8 mouse cellular contexts compared by ENCODE assay signal in genomic region chr19:5097521-5098362, GRCm38 (mm10). TPM values are rescaled to one million over a fixed set of nuclear protein-coding genes. Genes with fewer than 3 reads are reported as not detected.
A peak's percentile ranks its signal among the peaks of the same experiment; 100 is the strongest.
DNase-seq lines count a peak whose midpoint lies in the region; ATAC-seq and TF ChIP-seq lines count a peak whose summit lies in the region.

No protein-coding gene starts in this region.

- no peak for DNase-seq in kidney, postnatal 14 days
- peak; percentile 36 for DNase-seq in embryo, embryonic 10 days (ENCODE audit: low spot score)
- DNase-seq in midbrain, postnatal 0 days (ENCODE audit: low spot score): peak; percentile 57
- DNase-seq in frontal cortex, postnatal 14 days (ENCODE audit: low spot score in 2 of 2): no peak
- no peak for DNase-seq in lung, postnatal 4 days

- WGBS in kidney, embryonic 14.5 days: 3% methylated on average over 29 of the region's 31 CpGs
- 2% methylated on average over 21 of the region's 31 CpGs for WGBS in hindbrain, embryonic 15.5 days
- WGBS in midbrain, postnatal 0 days: 2% methylated on average over 24 of the region's 31 CpGs

- H3K4me1 ChIP-seq in kidney, embryonic 14.5 days (ENCODE audit: control insufficient read depth, insufficient read depth, low read length): peaks cover 38% of the 10 kb centered on the region
- peaks cover 63% of the 10 kb centered on the region for H3K4me1 ChIP-seq in hindbrain, embryonic 15.5 days (replicated peaks)
- H3K4me1 ChIP-seq in midbrain, postnatal 0 days (ENCODE audit: insufficient read depth, low read length): peaks cover 34% of the 10 kb centered on the region

- ATAC-seq in kidney, embryonic 14.5 days (ENCODE audit: low FRiP score, low TSS enrichment): peak; percentile 15
- peak; percentile 39 for ATAC-seq in hindbrain, embryonic 15.5 days (ENCODE audit: low FRiP score, low read depth)
- ATAC-seq in midbrain, postnatal 0 days (ENCODE audit: low FRiP score): peak; percentile 45
- ATAC-seq in megakaryocyte-erythroid progenitor cell, adult 5-6 weeks (replicated peaks; ENCODE audit: low FRiP score, low TSS enrichment, poor library complexity, severe bottlenecking): no peak

- H3K9me3 ChIP-seq in kidney, embryonic 14.5 days (ENCODE audit: control insufficient read depth, low read length): no peaks in the 10 kb centered on the region
- no peaks in the 10 kb centered on the region for H3K9me3 ChIP-seq in hindbrain, embryonic 15.5 days
- no peaks in the 10 kb centered on the region for H3K9me3 ChIP-seq in midbrain, postnatal 0 days (ENCODE audit: low read length)

- H3K4me2 ChIP-seq in kidney, embryonic 14.5 days (replicated peaks; ENCODE audit: low read depth, low read length): peak overlapping the region; percentile 100
- peak overlapping the region; percentile 87 for H3K4me2 ChIP-seq in hindbrain, embryonic 15.5 days
- H3K4me2 ChIP-seq in midbrain, postnatal 0 days (ENCODE audit: low read depth, low read length, poor library complexity, severe bottlenecking): peak overlapping the region; percentile 72

- H3K27ac ChIP-seq in kidney, embryonic 14.5 days (ENCODE audit: low read depth, low read length): no peak overlapping the region
- peak overlapping the region; percentile 97 for H3K27ac ChIP-seq in hindbrain, embryonic 15.5 days (replicated peaks)
- peak overlapping the region; percentile 97 for H3K27ac ChIP-seq in midbrain, postnatal 0 days (ENCODE audit: low read depth, low read length)

- H3K27me3 ChIP-seq in kidney, embryonic 14.5 days (ENCODE audit: control insufficient read depth, insufficient read depth, low read length): no peaks in the 10 kb centered on the region
- H3K27me3 ChIP-seq in hindbrain, embryonic 15.5 days: no peaks in the 10 kb centered on the region
- no peaks in the 10 kb centered on the region for H3K27me3 ChIP-seq in midbrain, postnatal 0 days (ENCODE audit: insufficient read depth, low read length)

- H3K36me3 ChIP-seq in kidney, embryonic 14.5 days (ENCODE audit: control insufficient read depth, insufficient read depth, low read length): peaks cover 45% of the 10 kb centered on the region
- H3K36me3 ChIP-seq in hindbrain, embryonic 15.5 days: peaks cover 34% of the 10 kb centered on the region
- peaks cover 43% of the 10 kb centered on the region for H3K36me3 ChIP-seq in midbrain, postnatal 0 days (ENCODE audit: insufficient read depth, low read length)

- H3K4me3 ChIP-seq in kidney, embryonic 14.5 days (ENCODE audit: low read length): peak overlapping the region; percentile 65
- H3K4me3 ChIP-seq in hindbrain, embryonic 15.5 days: peak overlapping the region; percentile 91
- H3K4me3 ChIP-seq in midbrain, postnatal 0 days (ENCODE audit: low read depth, low read length): peak overlapping the region; percentile 88

- TF ChIP-seq CTCF in midbrain, postnatal 0 days (IDR thresholded peaks at IDR 0.05): no peak

- H3K9ac ChIP-seq in kidney, embryonic 14.5 days (ENCODE audit: low read depth, low read length): peak overlapping the region; percentile 81
- H3K9ac ChIP-seq in hindbrain, embryonic 15.5 days: peak overlapping the region; percentile 99
- H3K9ac ChIP-seq in midbrain, postnatal 0 days (replicated peaks; ENCODE audit: low read length, poor library complexity, severe bottlenecking): peak overlapping the region; percentile 98

RNA-seq across cellular contexts. Expression of gene Cnih2, which starts 0.6 kb away (rescaled TPM):
- polyA plus RNA-seq in kidney, embryonic 14.5 days (2014; fragmentation: Nextera tagmentation; extraction: Ambion mirVana): 23.1 and 26.5 TPM in 2 replicates
- 364 and 435 TPM in 2 replicates for polyA plus RNA-seq in hindbrain, embryonic 15.5 days (2015; fragmentation: Nextera tagmentation; extraction: Ambion mirVana)
- total RNA-seq in midbrain, postnatal 0 days (2014; rRNA removed): 677 and 753 TPM in 2 replicates
- 547 and 553 TPM in 2 replicates for polyA plus RNA-seq in midbrain, postnatal 0 days (2015; fragmentation: Nextera tagmentation; extraction: Ambion mirVana)
- total RNA-seq in megakaryocyte-erythroid progenitor cell, adult 5-6 weeks (2014; fragmentation: Nextera tagmentation): 0.66 TPM in 1 of 2 replicates, not detected in the other
- total RNA-seq in megakaryocyte-erythroid progenitor cell, adult 5-6 weeks (2017): not detected in 2 replicates

RNA-seq across cellular contexts. Expression of gene Rab1b, which starts 9.1 kb away (rescaled TPM):
- 273 and 286 TPM in 2 replicates for polyA plus RNA-seq in kidney, embryonic 14.5 days (2014; fragmentation: Nextera tagmentation; extraction: Ambion mirVana)
- polyA plus RNA-seq in hindbrain, embryonic 15.5 days (2015; fragmentation: Nextera tagmentation; extraction: Ambion mirVana): 210 and 222 TPM in 2 replicates
- total RNA-seq in midbrain, postnatal 0 days (2014; rRNA removed): 192 and 242 TPM in 2 replicates
- polyA plus RNA-seq in midbrain, postnatal 0 days (2015; fragmentation: Nextera tagmentation; extraction: Ambion mirVana): 204 and 227 TPM in 2 replicates
- total RNA-seq in megakaryocyte-erythroid progenitor cell, adult 5-6 weeks (2014; fragmentation: Nextera tagmentation): 58.7 and 83.3 TPM in 2 replicates
- total RNA-seq in megakaryocyte-erythroid progenitor cell, adult 5-6 weeks (2017): 47.0 and 47.5 TPM in 2 replicates

RNA-seq across cellular contexts. Expression of gene Yif1a, which starts 9.4 kb away (rescaled TPM):
- polyA plus RNA-seq in kidney, embryonic 14.5 days (2014; fragmentation: Nextera tagmentation; extraction: Ambion mirVana): 114 and 115 TPM in 2 replicates
- polyA plus RNA-seq in hindbrain, embryonic 15.5 days (2015; fragmentation: Nextera tagmentation; extraction: Ambion mirVana): 55.8 and 64.0 TPM in 2 replicates
- 40.4 and 53.9 TPM in 2 replicates for total RNA-seq in midbrain, postnatal 0 days (2014; rRNA removed)
- 38.8 and 49.9 TPM in 2 replicates for polyA plus RNA-seq in midbrain, postnatal 0 days (2015; fragmentation: Nextera tagmentation; extraction: Ambion mirVana)
- 38.6 and 43.4 TPM in 2 replicates for total RNA-seq in megakaryocyte-erythroid progenitor cell, adult 5-6 weeks (2014; fragmentation: Nextera tagmentation)
- total RNA-seq in megakaryocyte-erythroid progenitor cell, adult 5-6 weeks (2017): 7.5 and 13.6 TPM in 2 replicates

RNA-seq across cellular contexts. Expression of gene Tmem151a, which starts 12.4 kb away (rescaled TPM):
- 1.2 and 1.7 TPM in 2 replicates for polyA plus RNA-seq in kidney, embryonic 14.5 days (2014; fragmentation: Nextera tagmentation; extraction: Ambion mirVana)
- polyA plus RNA-seq in hindbrain, embryonic 15.5 days (2015; fragmentation: Nextera tagmentation; extraction: Ambion mirVana): 28.3 and 34.0 TPM in 2 replicates
- total RNA-seq in midbrain, postnatal 0 days (2014; rRNA removed): 54.0 and 64.0 TPM in 2 replicates
- polyA plus RNA-seq in midbrain, postnatal 0 days (2015; fragmentation: Nextera tagmentation; extraction: Ambion mirVana): 64.2 and 72.0 TPM in 2 replicates
- 1.2 TPM in 1 of 2 replicates, not detected in the other for total RNA-seq in megakaryocyte-erythroid progenitor cell, adult 5-6 weeks (2014; fragmentation: Nextera tagmentation)
- total RNA-seq in megakaryocyte-erythroid progenitor cell, adult 5-6 weeks (2017): not detected in 2 replicates

RNA-seq across cellular contexts. Expression of gene Klc2, which starts 20.6 kb away (rescaled TPM):
- 15.4 and 24.5 TPM in 2 replicates for polyA plus RNA-seq in kidney, embryonic 14.5 days (2014; fragmentation: Nextera tagmentation; extraction: Ambion mirVana)
- polyA plus RNA-seq in hindbrain, embryonic 15.5 days (2015; fragmentation: Nextera tagmentation; extraction: Ambion mirVana): 76.9 and 90.2 TPM in 2 replicates
- total RNA-seq in midbrain, postnatal 0 days (2014; rRNA removed): 187 and 201 TPM in 2 replicates
- 65.7 and 67.9 TPM in 2 replicates for polyA plus RNA-seq in midbrain, postnatal 0 days (2015; fragmentation: Nextera tagmentation; extraction: Ambion mirVana)
- total RNA-seq in megakaryocyte-erythroid progenitor cell, adult 5-6 weeks (2014; fragmentation: Nextera tagmentation): 3.0 and 15.3 TPM in 2 replicates
- 2.3 and 8.0 TPM in 2 replicates for total RNA-seq in megakaryocyte-erythroid progenitor cell, adult 5-6 weeks (2017)

Comparison
In these comparisons a context has a peak if more than half of its experiments do, and no peak if none do; other contexts are left out.
1. DNase-seq: peak in embryo, embryonic 10 days (single experiment) and midbrain, postnatal 0 days (single experiment); none in kidney, postnatal 14 days (single experiment), frontal cortex, postnatal 14 days (0 of 2) and lung, postnatal 4 days (0 of 2).
2. RNA of gene Cnih2, which starts 0.6 kb away (polyA plus RNA-seq): 547 to 553 TPM in midbrain, postnatal 0 days and 364 to 435 TPM in hindbrain, embryonic 15.5 days; 23.1 to 26.5 TPM in kidney, embryonic 14.5 days; every median in the first group is over 10 times any median in the second.
3. Peak in every context shown above with its lines, with median percentiles within 50 percentile points of each other: H3K4me2 ChIP-seq, H3K4me3 ChIP-seq and H3K9ac ChIP-seq.